Mouse (Mus musculus) erythroblast, embryonic 14.5 days (primary cell): ENCODE results near the gene Etv5.

ENCODE experiments used
- GATA1 ChIP-seq: IDR thresholded peaks from 2 replicates; pipeline ENCODE4 v1.6.1; 2012; ENCODE audit warnings: low read length, inconsistent platforms, mixed read lengths
- TAL1 ChIP-seq: IDR thresholded peaks from 3 replicates; pipeline ENCODE4 v1.6.1; 2012; ENCODE audit warnings: low read length, inconsistent platforms, mixed read lengths

DNA sequence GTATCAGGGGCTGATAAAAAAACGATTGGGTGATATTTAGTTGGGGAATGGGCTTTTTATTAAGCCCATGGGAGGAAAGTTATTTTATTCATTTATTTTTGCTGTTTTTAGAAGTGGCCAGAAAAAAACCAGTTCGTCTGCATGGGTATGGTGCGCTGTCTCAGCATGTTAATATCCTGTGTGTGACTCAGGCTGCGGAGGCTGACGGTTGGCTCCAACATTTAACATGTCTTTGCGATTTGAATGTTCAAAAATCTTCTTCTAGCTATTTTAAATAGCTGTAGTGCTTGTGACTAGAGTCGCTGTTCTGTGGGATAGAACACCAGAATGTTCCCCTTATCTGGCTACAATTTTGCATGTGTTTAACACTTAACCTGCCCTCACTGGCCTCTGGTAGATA, 73.5 kb downstream of the Etv5 start:
- TF ChIP-seq GATA1, result no peak
- no peak for TF ChIP-seq TAL1
